Mouse (Mus musculus) liver, postnatal 0 days (tissue): Measurements from ENCODE around the gene Tcf3. TPM values are rescaled to one million over a fixed set of nuclear protein-coding genes. Genes with fewer than 3 reads are reported as not detected.

Experiments
- ATAC-seq: fragments of 200-750 bp; cut with Nextera tagmentation; 2 replicates; pipeline ENCODE4 v1.8.0; 2017; ENCODE audit warnings: mild to moderate bottlenecking, moderate library complexity
- DNase-seq: peaks from one replicate; pipeline ENCODE4 v3.0.0-alpha.2; 2016
- H3K27ac ChIP-seq: fragments of 300-500 bp; sonication (generic); 2 replicates; pipeline ENCODE4 v1.5.1; 2014; ENCODE audit warnings: antibody characterized with exemption, moderate library complexity, mild to moderate bottlenecking, low read depth
- H3K27me3 ChIP-seq: fragments of 300-500 bp; sonication (generic); 2 replicates; pipeline ENCODE4 v1.6.1; 2014; ENCODE audit warnings: low read length, control low read depth, mixed read lengths; ENCODE audit not compliant: insufficient read depth
- H3K36me3 ChIP-seq: fragments of 300-500 bp; sonication (generic); replicated peaks from 2 replicates; pipeline ENCODE4 v1.6.1; 2014; ENCODE audit warnings: mild to moderate bottlenecking, control low read depth, low read length, moderate library complexity, mixed read lengths; ENCODE audit not compliant: insufficient read depth
- H3K4me1 ChIP-seq: fragments of 300-500 bp; sonication (generic); 2 replicates; pipeline ENCODE4 v1.6.1; 2014; ENCODE audit warnings: antibody characterized with exemption, mild to moderate bottlenecking, control low read depth; ENCODE audit not compliant: insufficient read depth
- H3K4me2 ChIP-seq: fragments of 300-500 bp; sonication (generic); 2 replicates; pipeline ENCODE4 v1.6.1; 2014; ENCODE audit warnings: low read depth, mild to moderate bottlenecking, low read length, moderate library complexity, mixed read lengths
- H3K4me3 ChIP-seq: fragments of 300-500 bp; sonication (generic); 2 replicates; pipeline ENCODE4 v1.5.1; 2014; ENCODE audit warnings: low read depth, low read length
- H3K9ac ChIP-seq: fragments of 300-500 bp; sonication (generic); replicated peaks from 2 replicates; pipeline ENCODE4 v1.6.1; 2014; ENCODE audit warnings: mild to moderate bottlenecking, moderate library complexity
- H3K9me3 ChIP-seq: fragments of 300-500 bp; sonication (generic); 2 replicates; pipeline ENCODE4 v1.6.1; 2016; ENCODE audit warnings: mild to moderate bottlenecking, control low read depth, low read length, mixed read lengths
- CTCF ChIP-seq: sonication (generic); IDR thresholded peaks from 2 replicates; pipeline ENCODE4 v1.5.1; 2016; ENCODE audit warnings: antibody characterized with exemption, low read depth
- EP300 ChIP-seq: IDR thresholded peaks from 2 replicates; pipeline ENCODE4 v1.6.1; 2016; ENCODE audit warnings: antibody characterized with exemption, low read depth, mild to moderate bottlenecking
- WGBS: fragments of 180-500 bp; shearing (Covaris S2); extraction: QIAGEN DNeasy Blood & Tissue Kit; methylation state at CpG from one replicate; pipeline ENCODE4 v1.1.7; 2014; ENCODE audit not compliant: insufficient replicate concordance; 5-methylcytosine and 5-hydroxymethylcytosine counted together
- polyA plus RNA-seq: library from polyadenylated mRNA; unstranded; fragments of >200 nt; fragmentation: Nextera tagmentation; extraction: Ambion mirVana; gene quantifications from 2 replicates; pipeline ENCODE4 v1.2.1, GENCODE M21; 2015

The Tcf3 gene
- polyA plus RNA-seq, 1 experiment from 2014 or later = 28.2 TPM

- Histone ChIP-seq H3K27ac (peak overlapping the region; percentile 97), H3K4me3 (peak overlapping the region; percentile 73), H3K9me3 (no peaks in the 10 kb centered on the region), H3K9ac (peak overlapping the region; percentile 81), H3K36me3 (peaks cover 40% of the 10 kb centered on the region), H3K27me3 (no peaks in the 10 kb centered on the region), H3K4me1 (peaks cover 33% of the 10 kb centered on the region), H3K4me2 (peak overlapping the region; percentile 95)
- peak; percentile 15; the same call in 1 of the 2 replicates for TF ChIP-seq CTCF
- TF ChIP-seq EP300 = no peak
- WGBS = under 1% methylated on average over 36 of the region's 59 CpGs
- peak; percentile 99 for DNase-seq
- ATAC-seq = peak; percentile 83
Measured at GRCm38 (mm10) chr10:80398719-80399190, 34.7 kb downstream of the Tcf3 start.

GRCm38 (mm10) chr10:80398174-80398535 is 35.3 kb downstream of the Tcf3 start:
- DNase-seq = no peak
- TF ChIP-seq CTCF (no peak), EP300 (no peak)
- peak overlapping the region; percentile 71 for H3K9ac ChIP-seq
- peak overlapping the region; percentile 73 for H3K4me3 ChIP-seq
- WGBS = 0% methylated on average over 1 of the region's 1 CpGs
- no peaks in the 10 kb centered on the region for H3K9me3 ChIP-seq
- no peak for ATAC-seq
- peak overlapping the region; percentile 97 for H3K27ac ChIP-seq
- H3K36me3 ChIP-seq = peaks cover 40% of the 10 kb centered on the region
- H3K4me2 ChIP-seq = peak overlapping the region; percentile 95
- H3K27me3 ChIP-seq = no peaks in the 10 kb centered on the region
- peaks cover 33% of the 10 kb centered on the region for H3K4me1 ChIP-seq

GRCm38 (mm10) chr10:80397524-80398173 is 35.8 kb downstream of the Tcf3 start:
- DNase-seq (no peak), ATAC-seq (no peak)
- peaks cover 33% of the 10 kb centered on the region for H3K4me1 ChIP-seq
- H3K27ac ChIP-seq = no peak overlapping the region
- WGBS = 45% methylated on average over 8 of the region's 8 CpGs
- no peaks in the 10 kb centered on the region for H3K9me3 ChIP-seq
- peaks cover 40% of the 10 kb centered on the region for H3K36me3 ChIP-seq
- peak overlapping the region; percentile 71 for H3K9ac ChIP-seq
- no peaks in the 10 kb centered on the region for H3K27me3 ChIP-seq
- H3K4me3 ChIP-seq = peak overlapping the region; percentile 73
- no peak for TF ChIP-seq EP300
- H3K4me2 ChIP-seq = peak overlapping the region; percentile 95

GRCm38 (mm10) chr10:80396822-80397523 is 36.5 kb downstream of the Tcf3 start:
- H3K4me3 ChIP-seq = no peak overlapping the region
- ATAC-seq = no peak
- H3K27me3 ChIP-seq = no peaks in the 10 kb centered on the region
- DNase-seq = no peak
- H3K9ac ChIP-seq = peak overlapping the region; percentile 71; the same call in 1 of the 2 replicates
- no peak for TF ChIP-seq EP300
- TF ChIP-seq CTCF = no peak
- 71% methylated on average over 11 of the region's 11 CpGs for WGBS
- peak overlapping the region; percentile 95 for H3K4me2 ChIP-seq
- no peaks in the 10 kb centered on the region for H3K9me3 ChIP-seq
- peaks cover 42% of the 10 kb centered on the region for H3K36me3 ChIP-seq
- peaks cover 33% of the 10 kb centered on the region for H3K4me1 ChIP-seq
- H3K27ac ChIP-seq = no peak overlapping the region

GRCm38 (mm10) chr10:80395025-80395627 is 38.3 kb downstream of the Tcf3 start:
- H3K4me2 ChIP-seq = no peak overlapping the region
- no peak overlapping the region for H3K4me3 ChIP-seq
- H3K27me3 ChIP-seq = no peaks in the 10 kb centered on the region
- H3K36me3 ChIP-seq = peaks cover 42% of the 10 kb centered on the region
- no peaks in the 10 kb centered on the region for H3K9me3 ChIP-seq
- TF ChIP-seq EP300 = no peak
- no peak for TF ChIP-seq CTCF
- no peak overlapping the region for H3K27ac ChIP-seq
- WGBS = 93% methylated on average over 34 of the region's 35 CpGs
- no peak overlapping the region for H3K9ac ChIP-seq
- ATAC-seq (no peak), DNase-seq (no peak)
- peaks cover 19% of the 10 kb centered on the region for H3K4me1 ChIP-seq

- no peak for DNase-seq
- no peak overlapping the region for H3K9ac ChIP-seq
- H3K27me3 ChIP-seq = no peaks in the 10 kb centered on the region
- no peak for ATAC-seq
- H3K36me3 ChIP-seq = peaks cover 42% of the 10 kb centered on the region
- peaks cover 20% of the 10 kb centered on the region for H3K4me1 ChIP-seq
- WGBS = 81% methylated on average over 5 of the region's 5 CpGs
- no peaks in the 10 kb centered on the region for H3K9me3 ChIP-seq
- no peak overlapping the region for H3K4me3 ChIP-seq
- TF ChIP-seq CTCF (no peak), EP300 (no peak)
- H3K27ac ChIP-seq = no peak overlapping the region
- no peak overlapping the region for H3K4me2 ChIP-seq
Measured at GRCm38 (mm10) chr10:80392687-80393086, 40.8 kb downstream of the Tcf3 start.
